In the genomic region with DNA sequence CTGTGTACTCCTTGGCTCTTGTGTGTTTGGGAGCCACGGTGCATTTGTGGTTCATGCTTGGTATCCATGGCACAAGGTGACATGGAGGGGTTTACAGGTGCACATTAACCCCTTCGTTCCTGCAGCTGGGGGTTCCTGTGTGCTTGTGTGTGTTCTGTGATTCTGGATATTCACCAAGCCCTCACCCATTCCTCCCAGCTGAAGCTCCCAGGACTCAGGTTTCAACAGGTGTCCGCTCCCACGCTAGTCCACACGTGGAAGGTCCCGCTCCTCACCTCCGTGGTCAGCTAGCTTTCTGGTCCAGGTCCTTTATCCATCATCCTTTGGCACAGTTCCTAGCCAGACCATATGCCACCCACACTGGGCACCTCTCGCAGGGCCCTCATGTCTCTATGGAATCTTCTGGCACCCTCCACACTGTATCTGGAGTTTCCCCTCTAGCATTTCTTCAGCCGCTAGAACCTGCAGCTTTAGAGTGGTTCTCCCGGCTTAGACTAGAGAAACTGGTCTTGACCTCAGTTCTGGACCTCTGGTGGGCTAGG, we compare ENCODE assay signal across 8 mouse cellular contexts. TPM values are rescaled to one million over a fixed set of nuclear protein-coding genes. Genes with fewer than 3 reads are reported as not detected.
A peak's percentile ranks its signal among the peaks of the same experiment; 100 is the strongest.
DNase-seq lines count a peak whose midpoint lies in the region; ATAC-seq lines count a peak whose summit lies in the region.

No protein-coding gene starts in this region.

- H3K27me3 ChIP-seq in neural tube, embryonic 11.5 days (ENCODE audit: control insufficient read depth, insufficient read depth, low read length), result peaks cover 50% of the 10 kb centered on the region
- peaks cover 37% of the 10 kb centered on the region for H3K27me3 ChIP-seq in limb, embryonic 15.5 days

- peak overlapping the region; percentile 86 for H3K9ac ChIP-seq in neural tube, embryonic 11.5 days (ENCODE audit: low read length)
- no peak overlapping the region for H3K9ac ChIP-seq in limb, embryonic 15.5 days

- H3K4me3 ChIP-seq in neural tube, embryonic 11.5 days (ENCODE audit: low read depth, low read length), result peak overlapping the region; percentile 72
- peak overlapping the region; percentile 73 for H3K4me3 ChIP-seq in limb, embryonic 15.5 days

- peaks cover 15% of the 10 kb centered on the region for H3K36me3 ChIP-seq in neural tube, embryonic 11.5 days (ENCODE audit: control insufficient read depth, insufficient read depth, low read length)
- H3K36me3 ChIP-seq in limb, embryonic 15.5 days, result peaks cover 25% of the 10 kb centered on the region

- H3K4me1 ChIP-seq in neural tube, embryonic 11.5 days (ENCODE audit: control insufficient read depth, insufficient read depth, low read length), result peaks cover 22% of the 10 kb centered on the region
- peaks cover 72% of the 10 kb centered on the region for H3K4me1 ChIP-seq in limb, embryonic 15.5 days

- peak; percentile 71 for DNase-seq in cerebellum, adult 11-12 months
- DNase-seq in cerebellum, postnatal 4 days (ENCODE audit: low spot score in 2 of 2), result no peak
- DNase-seq in neural tube, embryonic 11.5 days (ENCODE audit: low spot score), result no peak
- DNase-seq in neural tube, embryonic 10.5 days (ENCODE audit: extremely low spot score, low spot score), result no peak
- DNase-seq in ovary, postnatal 36 days (ENCODE audit: low spot score), result no peak
- no peak for DNase-seq in adipocyte (ENCODE audit: low spot score)
- DNase-seq in Muller cell, postnatal 12 days (ENCODE audit: inconsistent ontology term), result no peak

- H3K4me2 ChIP-seq in neural tube, embryonic 11.5 days (ENCODE audit: low read depth), result peak overlapping the region; percentile 68
- H3K4me2 ChIP-seq in limb, embryonic 15.5 days, result peak overlapping the region; percentile 75

- H3K27ac ChIP-seq in neural tube, embryonic 11.5 days (ENCODE audit: low read depth, low read length), result peak overlapping the region; percentile 83; the same call in 1 of the 2 replicates
- peak overlapping the region; percentile 90; the same call in 1 of the 2 replicates for H3K27ac ChIP-seq in limb, embryonic 15.5 days

- no peak for ATAC-seq in neural tube, embryonic 11.5 days (ENCODE audit: insufficient read depth, low FRiP score, low TSS enrichment)
- no peak for ATAC-seq in limb, embryonic 15.5 days (ENCODE audit: insufficient number of reproducible peaks, low FRiP score, low TSS enrichment, low read depth)

- no peaks in the 10 kb centered on the region for H3K9me3 ChIP-seq in neural tube, embryonic 11.5 days (ENCODE audit: control insufficient read depth, low read length)
- H3K9me3 ChIP-seq in limb, embryonic 15.5 days, result no peaks in the 10 kb centered on the region

- 61% methylated on average over 10 of the region's 10 CpGs for WGBS in neural tube, embryonic 11.5 days
- WGBS in limb, embryonic 15.5 days, result 50% methylated on average over 10 of the region's 10 CpGs

RNA-seq across cellular contexts. Expression of a gene that starts 0.5 kb away (rescaled TPM):
- polyA plus RNA-seq in neural tube, embryonic 11.5 days (2014; fragmentation: Nextera tagmentation; extraction: Ambion mirVana), result 44.3 and 52.2 TPM in 2 replicates
- 14.2 and 20.6 TPM in 2 replicates for polyA plus RNA-seq in limb, embryonic 15.5 days (2015; fragmentation: Nextera tagmentation; extraction: Ambion mirVana)

RNA-seq across cellular contexts. Expression of a gene that starts 5.8 kb away (rescaled TPM):
- polyA plus RNA-seq in neural tube, embryonic 11.5 days (2014; fragmentation: Nextera tagmentation; extraction: Ambion mirVana), result 2.8 and 6.4 TPM in 2 replicates
- 16.4 and 21.6 TPM in 2 replicates for polyA plus RNA-seq in limb, embryonic 15.5 days (2015; fragmentation: Nextera tagmentation; extraction: Ambion mirVana)

RNA-seq across cellular contexts. Expression of a gene that starts 8.3 kb away (rescaled TPM):
- 76.9 and 79.2 TPM in 2 replicates for polyA plus RNA-seq in neural tube, embryonic 11.5 days (2014; fragmentation: Nextera tagmentation; extraction: Ambion mirVana)
- 54.7 and 57.5 TPM in 2 replicates for polyA plus RNA-seq in limb, embryonic 15.5 days (2015; fragmentation: Nextera tagmentation; extraction: Ambion mirVana)

RNA-seq across cellular contexts. Expression of a gene that starts 8.4 kb away (rescaled TPM):
- polyA plus RNA-seq in neural tube, embryonic 11.5 days (2014; fragmentation: Nextera tagmentation; extraction: Ambion mirVana), result 32.4 and 35.8 TPM in 2 replicates
- 71.4 and 79.1 TPM in 2 replicates for polyA plus RNA-seq in limb, embryonic 15.5 days (2015; fragmentation: Nextera tagmentation; extraction: Ambion mirVana)

RNA-seq across cellular contexts. Expression of a gene that starts 11.7 kb away (rescaled TPM):
- polyA plus RNA-seq in neural tube, embryonic 11.5 days (2014; fragmentation: Nextera tagmentation; extraction: Ambion mirVana), result 14.8 and 17.6 TPM in 2 replicates
- 16.9 and 23.6 TPM in 2 replicates for polyA plus RNA-seq in limb, embryonic 15.5 days (2015; fragmentation: Nextera tagmentation; extraction: Ambion mirVana)
